Mouse (Mus musculus) heart, embryonic 11.5 days (tissue): ENCODE measurements around the gene Fstl3. TPM values are rescaled to one million over a fixed set of nuclear protein-coding genes. Genes with fewer than 3 reads are reported as not detected.

Experiments used
- ATAC-seq: fragments of 200-750 bp; cut with Nextera tagmentation; replicated peaks from 2 replicates; pipeline ENCODE4 v1.8.0; 2017; ENCODE audit warnings: moderate library complexity; ENCODE audit not compliant: insufficient number of reproducible peaks, low FRiP score, low TSS enrichment
- H3K27ac ChIP-seq: fragments of 300-500 bp; sonication (generic); 2 replicates; pipeline ENCODE4 v1.5.1; 2014; ENCODE audit warnings: mild to moderate bottlenecking, low read depth, low read length
- H3K27me3 ChIP-seq: fragments of 300-500 bp; sonication (generic); 2 replicates; pipeline ENCODE4 v1.6.1; 2014; ENCODE audit warnings: mild to moderate bottlenecking, low read length, mixed read lengths; ENCODE audit not compliant: control insufficient read depth, insufficient read depth
- H3K36me3 ChIP-seq: fragments of 300-500 bp; sonication (generic); 2 replicates; pipeline ENCODE4 v1.6.1; 2014; ENCODE audit warnings: mild to moderate bottlenecking, low read length, moderate library complexity, mixed read lengths; ENCODE audit not compliant: control insufficient read depth, insufficient read depth
- H3K4me1 ChIP-seq: fragments of 300-500 bp; sonication (generic); 2 replicates; pipeline ENCODE4 v1.6.1; 2014; ENCODE audit warnings: low read length; ENCODE audit not compliant: control insufficient read depth, insufficient read depth
- H3K4me2 ChIP-seq: fragments of 300-500 bp; sonication (generic); 2 replicates; pipeline ENCODE4 v1.6.1; 2014; ENCODE audit warnings: mild to moderate bottlenecking, moderate library complexity
- H3K4me3 ChIP-seq: fragments of 300-500 bp; sonication (generic); 2 replicates; pipeline ENCODE4 v1.5.1; 2014; ENCODE audit warnings: low read depth, low read length
- H3K9ac ChIP-seq: fragments of 300-500 bp; sonication (generic); 2 replicates; pipeline ENCODE4 v1.6.1; 2014; ENCODE audit warnings: mild to moderate bottlenecking, low read depth, low read length, moderate library complexity
- H3K9me3 ChIP-seq: fragments of 300-500 bp; sonication (generic); replicated peaks from 2 replicates; pipeline ENCODE4 v1.6.1; 2016; ENCODE audit warnings: low read length; ENCODE audit not compliant: control insufficient read depth
- WGBS: fragments of 180-500 bp; shearing (Covaris S2); extraction: QIAGEN DNeasy Blood & Tissue Kit; methylation state at CpG from one replicate; pipeline ENCODE4 v1.1.7; 2014; ENCODE audit not compliant: insufficient replicate concordance; 5-methylcytosine and 5-hydroxymethylcytosine counted together
- polyA plus RNA-seq: library from polyadenylated mRNA; unstranded; fragments of >200 nt; fragmentation: Nextera tagmentation; extraction: Ambion mirVana; gene quantifications from 2 replicates; pipeline ENCODE4 v1.2.1, GENCODE M21; 2014

The Fstl3 gene
- polyA plus RNA-seq, 1 experiment from 2014 or later: 11.4 TPM

DNA sequence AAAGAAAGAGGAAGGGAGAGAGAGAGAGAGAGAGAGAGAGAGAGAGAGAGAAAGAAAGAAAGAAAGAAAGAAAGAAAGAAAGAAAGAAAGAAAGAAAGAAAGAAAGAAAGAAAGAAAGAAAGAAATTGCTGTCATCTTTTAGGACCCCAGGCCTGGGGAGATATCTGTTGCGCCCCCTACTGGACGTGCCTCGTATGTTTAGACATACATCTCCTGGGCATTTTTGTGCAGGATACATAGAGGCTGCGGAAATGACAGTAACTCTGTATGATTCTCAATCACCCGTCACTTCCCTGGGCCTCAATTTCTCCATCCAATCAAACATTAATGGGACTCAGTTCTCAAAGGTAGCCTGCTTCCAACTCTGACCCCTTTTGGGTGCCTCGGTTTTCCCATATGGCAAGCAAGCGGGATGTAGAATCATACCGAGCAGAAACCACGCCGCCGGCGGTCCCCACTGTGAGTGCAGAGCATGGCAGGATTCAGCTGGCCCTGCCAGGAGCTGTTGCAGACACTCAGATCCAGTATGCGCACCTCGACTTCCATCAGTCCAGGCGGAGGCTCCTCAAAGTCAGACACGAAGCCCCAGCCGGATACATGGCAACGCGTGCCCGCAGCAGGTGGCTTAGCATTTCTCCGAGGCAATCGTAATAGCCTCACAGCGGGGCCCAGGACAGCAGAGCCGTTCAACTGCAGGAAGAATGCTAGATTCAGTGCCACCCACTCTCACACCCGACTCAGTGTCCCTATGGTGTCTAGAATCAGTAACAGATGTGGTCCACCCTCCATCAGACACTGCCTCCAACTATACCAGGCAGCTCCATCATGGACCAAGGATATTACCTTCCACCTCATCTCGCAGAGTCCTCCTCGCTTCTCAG lies 7.1 kb downstream of the Fstl3 start:
- WGBS: 36% methylated on average over 27 of the region's 27 CpGs
- Histone ChIP-seq H3K4me2 (no peak overlapping the region), H3K4me3 (no peak overlapping the region), H3K4me1 (peaks cover 14% of the 10 kb centered on the region; the same call in 1 of the 2 replicates), H3K27me3 (peaks cover 34% of the 10 kb centered on the region), H3K9ac (no peak overlapping the region), H3K36me3 (no peaks in the 10 kb centered on the region), H3K27ac (no peak overlapping the region), H3K9me3 (no peaks in the 10 kb centered on the region)
- no peak for ATAC-seq

DNA sequence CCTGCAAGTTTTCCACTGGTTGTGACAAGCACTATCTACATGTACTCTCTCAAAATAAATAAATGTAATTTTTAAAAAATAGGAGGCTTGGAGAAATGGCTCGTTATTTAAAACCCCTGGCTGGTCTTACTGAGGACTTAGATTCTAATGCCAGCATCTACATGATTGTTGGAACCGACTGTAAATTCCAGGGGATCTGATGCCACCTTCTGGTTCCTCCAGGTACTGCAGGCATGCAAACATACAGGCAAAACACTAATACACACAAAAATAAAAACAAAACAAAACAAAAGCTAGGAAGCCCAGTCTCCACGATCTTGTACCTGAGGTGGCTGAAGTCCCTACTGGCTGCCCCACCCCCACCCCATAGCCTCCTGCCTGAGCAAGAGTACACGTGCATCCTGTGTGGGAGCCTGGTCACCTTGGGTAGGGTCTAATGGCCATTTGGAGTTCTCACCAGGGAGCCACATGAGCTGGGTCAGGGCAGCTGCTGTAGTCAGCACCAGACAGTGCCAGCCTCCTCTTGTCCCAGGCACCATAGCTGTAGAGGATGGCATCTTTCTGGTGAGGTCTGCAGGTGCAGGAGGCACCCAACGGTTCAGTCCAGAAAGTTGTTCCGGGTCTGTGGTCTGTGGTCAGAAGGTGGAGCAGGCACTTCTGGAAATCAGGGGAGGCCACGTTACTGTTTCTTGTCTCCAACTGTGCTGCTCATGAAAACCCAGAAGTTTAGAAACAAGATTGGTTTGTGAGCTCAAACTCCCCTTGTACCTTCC lies 11.5 kb downstream of the Fstl3 start:
- WGBS: 33% methylated on average over 7 of the region's 7 CpGs
- Histone ChIP-seq H3K4me1 (0 out of 2 replicates have a peak, but pooled peaks cover 3% of the 10 kb centered on the region), H3K27ac (no peak overlapping the region), H3K4me2 (no peak overlapping the region), H3K4me3 (no peak overlapping the region), H3K9me3 (no peaks in the 10 kb centered on the region), H3K27me3 (peaks cover 15% of the 10 kb centered on the region; the same call in 1 of the 2 replicates), H3K9ac (no peak overlapping the region), H3K36me3 (no peaks in the 10 kb centered on the region)
- no peak for ATAC-seq

GRCm38 (mm10) chr10:79789581-79789980 lies 12.5 kb downstream of the Fstl3 start:
- no peak overlapping the region for H3K4me2 ChIP-seq

GRCm38 (mm10) chr10:79790861-79791260 lies 13.8 kb downstream of the Fstl3 start, which contains the start of gene Prss57:
Prss57 (minus strand) TSS chr10:79790961.
- no peak for ATAC-seq
- WGBS: 76% methylated on average over 4 of the region's 4 CpGs

More at GRCm38 (mm10) chr10:79789581-79789980, 12.5 kb downstream of the Fstl3 start:
- H3K36me3 ChIP-seq: no peaks in the 10 kb centered on the region
- H3K9ac ChIP-seq: no peak overlapping the region
- WGBS: 57% methylated on average over 2 of the region's 2 CpGs
- H3K27me3 ChIP-seq: peaks cover 9% of the 10 kb centered on the region; the same call in 1 of the 2 replicates
- no peak overlapping the region for H3K27ac ChIP-seq
- no peak overlapping the region for H3K4me3 ChIP-seq
- H3K4me1 ChIP-seq: peaks cover 6% of the 10 kb centered on the region; the same call in 1 of the 2 replicates
- no peaks in the 10 kb centered on the region for H3K9me3 ChIP-seq
- no peak for ATAC-seq

DNA sequence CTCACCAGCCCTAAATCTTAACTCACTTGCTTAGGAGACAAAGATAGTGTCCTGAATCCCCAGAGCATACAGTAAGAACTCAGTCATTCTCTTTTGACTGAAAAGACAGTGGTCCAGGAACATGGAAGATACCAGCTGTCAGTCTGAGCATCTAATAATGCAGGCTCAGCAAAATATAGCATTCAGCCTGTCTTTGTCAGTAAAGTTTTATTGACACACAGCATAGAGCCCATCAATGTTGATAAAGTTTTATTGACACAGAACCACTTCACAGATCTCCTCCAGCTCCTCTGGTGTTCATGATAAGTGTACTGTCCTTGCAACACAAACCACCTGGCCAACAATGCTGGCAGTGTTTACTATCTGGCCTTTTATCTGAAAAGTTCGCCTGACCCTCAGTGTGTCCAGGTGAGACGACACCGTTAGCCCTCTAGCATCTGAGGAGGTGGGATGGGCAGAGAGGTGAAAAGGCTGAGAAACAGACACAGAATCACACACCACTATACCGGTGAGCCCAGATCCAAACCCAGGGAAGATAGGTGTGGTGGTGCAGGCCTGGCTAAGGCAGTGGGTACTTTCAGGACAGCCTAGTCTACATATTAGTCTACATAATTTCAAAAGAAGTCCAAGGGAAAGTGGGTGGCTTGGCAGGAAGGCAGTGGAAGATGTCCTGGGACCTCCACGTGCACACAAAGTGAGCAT lies 15.4 kb downstream of the Fstl3 start:
- H3K4me3 ChIP-seq: no peak overlapping the region
- H3K4me1 ChIP-seq: peaks cover 10% of the 10 kb centered on the region
- 68% methylated on average over 5 of the region's 5 CpGs for WGBS
- H3K9ac ChIP-seq: no peak overlapping the region
- no peak overlapping the region for H3K4me2 ChIP-seq
- no peak for ATAC-seq
- H3K9me3 ChIP-seq: no peaks in the 10 kb centered on the region
- H3K27me3 ChIP-seq: no peaks in the 10 kb centered on the region
- no peak overlapping the region for H3K27ac ChIP-seq
- H3K36me3 ChIP-seq: no peaks in the 10 kb centered on the region

More at GRCm38 (mm10) chr10:79790861-79791260, 13.8 kb downstream of the Fstl3 start, which contains the start of gene Prss57:
- Histone ChIP-seq H3K4me3 (no peak within 1 kb of the TSS), H3K9ac (no peak within 1 kb of the TSS), H3K4me1 (peaks cover 6% of the 10 kb centered on the region; the same call in 1 of the 2 replicates), H3K27ac (no peak within 1 kb of the TSS), H3K36me3 (no peaks in the 10 kb centered on the region), H3K9me3 (no peaks in the 10 kb centered on the region), H3K4me2 (no peak within 1 kb of the TSS), H3K27me3 (no peaks in the 10 kb centered on the region)

DNA sequence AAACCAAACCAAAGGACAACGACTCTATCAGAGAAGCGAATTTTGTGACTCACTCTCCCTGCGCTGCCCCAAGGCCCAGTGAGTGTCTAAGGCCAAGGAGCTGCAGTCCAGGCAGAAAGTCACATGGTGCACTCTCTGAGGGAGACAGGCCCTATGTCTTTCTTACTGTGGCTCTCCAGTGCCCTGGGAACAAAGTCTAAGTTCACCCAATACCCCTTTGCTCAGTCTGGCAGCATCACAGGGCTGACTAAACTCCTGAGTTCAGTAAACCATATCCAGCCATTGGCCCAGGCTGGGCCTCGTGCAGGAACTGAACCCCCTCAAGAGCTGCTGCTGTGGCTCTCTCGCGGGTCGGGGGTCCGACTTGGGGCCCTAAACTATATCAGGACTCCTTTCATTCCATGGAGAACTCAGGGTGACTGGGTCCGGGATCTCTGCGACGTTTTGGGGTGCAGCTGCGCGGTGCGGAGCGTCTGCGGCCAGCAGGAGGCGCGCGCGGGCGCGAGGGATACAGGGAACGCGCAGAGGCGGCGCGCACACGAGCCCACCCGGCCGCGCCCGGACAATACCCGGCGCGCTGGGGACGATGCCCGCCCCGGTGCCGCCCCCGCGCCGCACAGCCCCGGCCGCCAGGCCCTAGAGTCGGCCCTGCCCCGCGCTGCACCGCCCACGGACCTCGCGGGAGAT lies 16.1 kb downstream of the Fstl3 start, which contains the start of gene Palm:
Palm (plus strand) TSS at position 522 of the 687 bp plus-strand sequence.
- no peaks in the 10 kb centered on the region for H3K36me3 ChIP-seq
- WGBS: 4% methylated on average over 51 of the region's 51 CpGs
- H3K9me3 ChIP-seq: no peaks in the 10 kb centered on the region
- peak within 1 kb of the TSS; percentile 93 for H3K4me2 ChIP-seq
- peak within 1 kb of the TSS; percentile 87 for H3K4me3 ChIP-seq
- ATAC-seq: peak; percentile 70
- peak within 1 kb of the TSS; percentile 42 for H3K27ac ChIP-seq
- peaks cover 10% of the 10 kb centered on the region for H3K4me1 ChIP-seq
- no peaks in the 10 kb centered on the region for H3K27me3 ChIP-seq
- H3K9ac ChIP-seq: peak within 1 kb of the TSS; percentile 94

DNA sequence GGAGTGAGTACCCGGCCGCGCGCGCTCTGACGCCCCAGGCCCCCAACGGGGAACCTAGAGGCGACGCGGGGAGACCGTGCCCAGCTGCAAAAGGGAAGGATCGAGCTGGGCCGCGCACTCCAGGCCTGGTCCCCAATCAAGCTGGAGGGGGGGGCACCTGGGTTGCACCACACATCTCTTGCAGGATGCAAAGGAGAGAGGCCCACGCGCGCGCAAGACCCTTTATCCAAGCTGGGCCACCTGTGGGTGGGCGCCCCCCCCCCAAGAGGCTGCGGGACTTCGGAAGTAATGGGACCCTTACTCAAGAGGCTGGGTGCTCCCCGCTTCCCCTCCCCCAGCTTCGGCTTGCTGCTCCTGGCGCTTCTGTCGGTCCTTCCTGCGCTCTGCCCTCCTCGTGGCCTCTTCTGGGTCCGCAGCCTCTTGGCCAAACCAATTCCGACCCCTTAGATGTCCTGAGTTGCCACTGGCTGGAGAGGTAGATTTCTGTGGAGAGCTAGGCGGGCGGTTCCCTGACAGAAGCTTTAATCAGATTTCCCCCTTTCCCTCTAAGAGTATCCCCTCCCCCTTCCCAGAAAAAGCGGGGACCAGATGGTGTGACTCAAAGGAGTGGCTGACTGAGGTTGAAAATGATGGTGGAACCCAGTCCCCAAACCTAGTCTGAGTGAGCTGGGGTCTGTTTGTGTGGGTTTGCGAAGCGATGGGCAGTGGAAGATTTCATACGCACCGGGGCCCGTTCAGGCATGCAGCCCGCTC lies 16.8 kb downstream of the Fstl3 start:
- no peak for ATAC-seq
- no peaks in the 10 kb centered on the region for H3K27me3 ChIP-seq
- peak overlapping the region; percentile 93 for H3K4me2 ChIP-seq
- peak overlapping the region; percentile 87 for H3K4me3 ChIP-seq
- H3K9me3 ChIP-seq: no peaks in the 10 kb centered on the region
- 2% methylated on average over 36 of the region's 38 CpGs for WGBS
- H3K4me1 ChIP-seq: peaks cover 10% of the 10 kb centered on the region
- peak overlapping the region; percentile 94 for H3K9ac ChIP-seq
- H3K27ac ChIP-seq: peak overlapping the region; percentile 42
- no peaks in the 10 kb centered on the region for H3K36me3 ChIP-seq
